Mouse (Mus musculus): ENCODE measurements around the gene Gm10570.

- TF ChIP-seq CTCF (IDR thresholded peaks at IDR 0.05; ENCODE audit: control insufficient read depth, insufficient read depth, low read length) (no peak), POLR2A (IDR thresholded peaks at IDR 0.05; ENCODE audit: borderline replicate concordance, control insufficient read depth, low read depth, low read length) (no peak)
Measured at GRCm38 (mm10) chr4:130294513-130294912, 14.0 kb downstream of the Gm10570 start.

Data from bone marrow, adult 2 months (tissue).